Mouse (Mus musculus): Measurements from ENCODE around the gene Bach1. TPM values are rescaled to one million over a fixed set of nuclear protein-coding genes. Genes with fewer than 3 reads are reported as not detected.

Gene Bach1
- polyA plus RNA-seq, 1 experiment from 2014 or later = 19.0 TPM

DNA sequence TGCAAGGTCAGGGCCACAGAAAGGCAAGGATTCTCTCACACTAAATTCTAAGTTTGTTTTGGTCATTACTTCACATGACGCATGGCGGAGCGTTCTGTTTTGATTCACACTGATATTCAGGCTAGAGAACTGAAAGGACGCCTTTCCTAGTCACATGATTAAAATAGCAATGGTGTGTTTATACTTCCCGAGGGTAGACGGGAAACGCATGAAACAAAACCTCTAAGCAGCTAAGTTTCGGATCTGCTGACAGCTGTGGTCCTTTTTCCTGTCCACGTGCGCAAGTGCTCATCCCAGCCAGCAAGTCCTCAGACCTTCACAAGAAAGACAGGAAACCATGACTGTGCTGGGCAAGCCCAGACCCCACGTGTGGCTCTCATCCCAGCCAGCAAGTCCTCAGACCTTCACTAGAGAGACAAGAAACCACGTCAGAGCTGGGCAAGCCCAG, 37.7 kb upstream of the Bach1 start:
- 70% methylated on average over 12 of the region's 12 CpGs for WGBS
- Histone ChIP-seq H3K4me3 (ENCODE audit: low read depth, low read length) (no peak overlapping the region), H3K27me3 (ENCODE audit: control insufficient read depth, insufficient read depth, low read length) (no peaks in the 10 kb centered on the region), H3K4me2 (ENCODE audit: low read depth, low read length) (no peak overlapping the region; the same call in 1 of the 2 replicates), H3K9me3 (replicated peaks; ENCODE audit: control insufficient read depth, low read length) (no peaks in the 10 kb centered on the region), H3K4me1 (ENCODE audit: control insufficient read depth, insufficient read depth, low read length) (no peaks in the 10 kb centered on the region), H3K36me3 (replicated peaks; ENCODE audit: control insufficient read depth, insufficient read depth, low read depth, low read length) (no peaks in the 10 kb centered on the region), H3K27ac (replicated peaks; ENCODE audit: low read depth, low read length) (no peak overlapping the region), H3K9ac (replicated peaks; ENCODE audit: low read length) (no peak overlapping the region)
- DNase-seq (ENCODE audit: low spot score) (no peak), ATAC-seq (replicated peaks; ENCODE audit: insufficient number of reproducible peaks, low FRiP score, low TSS enrichment, low read depth) (no peak)

GRCm38 (mm10) chr16:87661636-87662035, 37.1 kb upstream of the Bach1 start:
- ATAC-seq (replicated peaks; ENCODE audit: insufficient number of reproducible peaks, low FRiP score, low TSS enrichment, low read depth) = no peak
- no peak for DNase-seq (ENCODE audit: low spot score)
- no peaks in the 10 kb centered on the region for H3K36me3 ChIP-seq (replicated peaks; ENCODE audit: control insufficient read depth, insufficient read depth, low read depth, low read length)
- no peak overlapping the region for H3K9ac ChIP-seq (replicated peaks; ENCODE audit: low read length)
- no peak overlapping the region for H3K4me2 ChIP-seq (ENCODE audit: low read depth, low read length)
- 90% methylated on average over 8 of the region's 8 CpGs for WGBS
- no peak overlapping the region for H3K27ac ChIP-seq (replicated peaks; ENCODE audit: low read depth, low read length)
- H3K27me3 ChIP-seq (ENCODE audit: control insufficient read depth, insufficient read depth, low read length) = no peaks in the 10 kb centered on the region
- no peaks in the 10 kb centered on the region for H3K9me3 ChIP-seq (replicated peaks; ENCODE audit: control insufficient read depth, low read length)
- no peak overlapping the region for H3K4me3 ChIP-seq (ENCODE audit: low read depth, low read length)
- no peaks in the 10 kb centered on the region for H3K4me1 ChIP-seq (ENCODE audit: control insufficient read depth, insufficient read depth, low read length)

- ATAC-seq (replicated peaks; ENCODE audit: insufficient number of reproducible peaks, low FRiP score, low TSS enrichment, low read depth) = no peak
These were observed 36.2 kb upstream of the Bach1 start for GRCm38 (mm10) chr16:87662528-87662927.

DNA sequence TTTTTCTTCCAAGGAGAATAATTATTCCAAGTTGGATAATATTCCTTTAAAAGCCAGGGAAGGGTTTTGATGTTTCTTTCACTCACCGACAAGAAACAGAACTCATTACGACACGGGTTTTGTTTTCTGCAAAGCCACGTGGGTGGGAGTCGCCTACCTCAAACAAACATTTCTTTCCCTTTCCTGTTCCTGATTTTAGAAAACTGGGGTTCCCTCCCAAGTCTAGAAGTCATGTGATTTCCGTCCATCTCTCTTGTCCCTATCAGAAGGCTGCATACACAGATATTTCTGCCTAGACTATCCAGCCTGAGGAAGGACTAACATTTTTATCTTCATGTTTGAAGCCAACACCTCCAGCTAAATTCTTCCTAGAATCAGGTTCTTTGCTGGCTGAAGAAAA, 34.9 kb upstream of the Bach1 start:
- no peaks in the 10 kb centered on the region for H3K4me1 ChIP-seq (ENCODE audit: control insufficient read depth, insufficient read depth, low read length)
- ATAC-seq (replicated peaks; ENCODE audit: insufficient number of reproducible peaks, low FRiP score, low TSS enrichment, low read depth) = no peak
- H3K4me2 ChIP-seq (ENCODE audit: low read depth, low read length) = no peak overlapping the region
- H3K9ac ChIP-seq (replicated peaks; ENCODE audit: low read length) = no peak overlapping the region
- no peak overlapping the region for H3K4me3 ChIP-seq (ENCODE audit: low read depth, low read length)
- H3K36me3 ChIP-seq (replicated peaks; ENCODE audit: control insufficient read depth, insufficient read depth, low read depth, low read length) = no peaks in the 10 kb centered on the region
- WGBS = 81% methylated on average over 6 of the region's 6 CpGs
- no peaks in the 10 kb centered on the region for H3K9me3 ChIP-seq (replicated peaks; ENCODE audit: control insufficient read depth, low read length)
- H3K27ac ChIP-seq (replicated peaks; ENCODE audit: low read depth, low read length) = no peak overlapping the region
- H3K27me3 ChIP-seq (ENCODE audit: control insufficient read depth, insufficient read depth, low read length) = no peaks in the 10 kb centered on the region
- DNase-seq (ENCODE audit: low spot score) = no peak

More at GRCm38 (mm10) chr16:87662528-87662927, 36.2 kb upstream of the Bach1 start:
- DNase-seq (ENCODE audit: low spot score) = no peak
- Histone ChIP-seq H3K27me3 (ENCODE audit: control insufficient read depth, insufficient read depth, low read length) (no peaks in the 10 kb centered on the region), H3K9me3 (replicated peaks; ENCODE audit: control insufficient read depth, low read length) (no peaks in the 10 kb centered on the region), H3K27ac (replicated peaks; ENCODE audit: low read depth, low read length) (no peak overlapping the region), H3K4me1 (ENCODE audit: control insufficient read depth, insufficient read depth, low read length) (no peaks in the 10 kb centered on the region), H3K4me3 (ENCODE audit: low read depth, low read length) (no peak overlapping the region), H3K36me3 (replicated peaks; ENCODE audit: control insufficient read depth, insufficient read depth, low read depth, low read length) (no peaks in the 10 kb centered on the region), H3K4me2 (ENCODE audit: low read depth, low read length) (no peak overlapping the region), H3K9ac (replicated peaks; ENCODE audit: low read length) (no peak overlapping the region)
- 94% methylated on average over 2 of the region's 2 CpGs for WGBS

GRCm38 (mm10) chr16:87665246-87665645, 33.5 kb upstream of the Bach1 start:
- no peaks in the 10 kb centered on the region for H3K9me3 ChIP-seq (replicated peaks; ENCODE audit: control insufficient read depth, low read length)
- no peak overlapping the region for H3K27ac ChIP-seq (replicated peaks; ENCODE audit: low read depth, low read length)

GRCm38 (mm10) chr16:87665752-87666619, 32.8 kb upstream of the Bach1 start:
- H3K9ac ChIP-seq (replicated peaks; ENCODE audit: low read length) = no peak overlapping the region
- WGBS = 86% methylated on average over 18 of the region's 19 CpGs
- no peak overlapping the region for H3K4me3 ChIP-seq (ENCODE audit: low read depth, low read length)
- H3K27me3 ChIP-seq (ENCODE audit: control insufficient read depth, insufficient read depth, low read length) = no peaks in the 10 kb centered on the region
- H3K4me1 ChIP-seq (ENCODE audit: control insufficient read depth, insufficient read depth, low read length) = no peaks in the 10 kb centered on the region
- ATAC-seq (replicated peaks; ENCODE audit: insufficient number of reproducible peaks, low FRiP score, low TSS enrichment, low read depth) (no peak), DNase-seq (ENCODE audit: low spot score) (no peak)
- no peak overlapping the region for H3K27ac ChIP-seq (replicated peaks; ENCODE audit: low read depth, low read length)
- H3K36me3 ChIP-seq (replicated peaks; ENCODE audit: control insufficient read depth, insufficient read depth, low read depth, low read length) = no peaks in the 10 kb centered on the region
- no peak overlapping the region for H3K4me2 ChIP-seq (ENCODE audit: low read depth, low read length)
- H3K9me3 ChIP-seq (replicated peaks; ENCODE audit: control insufficient read depth, low read length) = no peaks in the 10 kb centered on the region

More at GRCm38 (mm10) chr16:87665246-87665645, 33.5 kb upstream of the Bach1 start:
- Histone ChIP-seq H3K4me3 (ENCODE audit: low read depth, low read length) (no peak overlapping the region), H3K27me3 (ENCODE audit: control insufficient read depth, insufficient read depth, low read length) (no peaks in the 10 kb centered on the region), H3K4me2 (ENCODE audit: low read depth, low read length) (no peak overlapping the region), H3K4me1 (ENCODE audit: control insufficient read depth, insufficient read depth, low read length) (no peaks in the 10 kb centered on the region), H3K9ac (replicated peaks; ENCODE audit: low read length) (no peak overlapping the region), H3K36me3 (replicated peaks; ENCODE audit: control insufficient read depth, insufficient read depth, low read depth, low read length) (no peaks in the 10 kb centered on the region)
- 76% methylated on average over 9 of the region's 9 CpGs for whole genome bisulfite sequencing
- no peak for ATAC-seq (replicated peaks; ENCODE audit: insufficient number of reproducible peaks, low FRiP score, low TSS enrichment, low read depth)
- no peak for DNase-seq (ENCODE audit: low spot score)

DNA sequence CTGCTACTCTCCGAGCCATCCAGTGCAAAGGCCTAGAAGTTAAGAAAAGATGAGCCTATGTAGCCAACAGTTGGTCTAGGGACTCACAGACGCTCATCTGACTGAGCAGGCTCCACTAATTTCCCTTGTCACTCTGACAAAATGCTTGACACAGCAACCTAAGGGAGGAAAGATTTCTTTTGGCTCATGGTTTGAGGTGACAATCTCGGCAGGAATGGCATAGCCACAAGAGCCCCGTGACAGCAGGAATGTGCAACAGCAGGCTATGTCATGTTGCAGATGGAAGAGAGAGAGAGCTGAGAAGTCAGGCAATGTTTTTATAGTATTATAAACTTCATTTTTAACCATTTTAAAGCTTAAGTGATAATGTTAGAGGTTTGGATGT, 32.1 kb upstream of the Bach1 start:
- Histone ChIP-seq H3K4me3 (ENCODE audit: low read depth, low read length) (no peak overlapping the region), H3K27me3 (ENCODE audit: control insufficient read depth, insufficient read depth, low read length) (no peaks in the 10 kb centered on the region), H3K9me3 (replicated peaks; ENCODE audit: control insufficient read depth, low read length) (no peaks in the 10 kb centered on the region), H3K4me2 (ENCODE audit: low read depth, low read length) (no peak overlapping the region), H3K27ac (replicated peaks; ENCODE audit: low read depth, low read length) (no peak overlapping the region), H3K36me3 (replicated peaks; ENCODE audit: control insufficient read depth, insufficient read depth, low read depth, low read length) (no peaks in the 10 kb centered on the region), H3K9ac (replicated peaks; ENCODE audit: low read length) (no peak overlapping the region), H3K4me1 (ENCODE audit: control insufficient read depth, insufficient read depth, low read length) (no peaks in the 10 kb centered on the region)
- ATAC-seq (replicated peaks; ENCODE audit: insufficient number of reproducible peaks, low FRiP score, low TSS enrichment, low read depth) = no peak
- DNase-seq (ENCODE audit: low spot score) = no peak
- 85% methylated on average over 4 of the region's 4 CpGs for WGBS

- Histone ChIP-seq H3K27me3 (ENCODE audit: control insufficient read depth, insufficient read depth, low read length) (no peaks in the 10 kb centered on the region), H3K4me2 (ENCODE audit: low read depth, low read length) (no peak overlapping the region), H3K27ac (replicated peaks; ENCODE audit: low read depth, low read length) (no peak overlapping the region), H3K9me3 (replicated peaks; ENCODE audit: control insufficient read depth, low read length) (no peaks in the 10 kb centered on the region), H3K4me1 (ENCODE audit: control insufficient read depth, insufficient read depth, low read length) (no peaks in the 10 kb centered on the region), H3K36me3 (replicated peaks; ENCODE audit: control insufficient read depth, insufficient read depth, low read depth, low read length) (no peaks in the 10 kb centered on the region), H3K4me3 (ENCODE audit: low read depth, low read length) (no peak overlapping the region), H3K9ac (replicated peaks; ENCODE audit: low read length) (no peak overlapping the region)
- ATAC-seq (replicated peaks; ENCODE audit: insufficient number of reproducible peaks, low FRiP score, low TSS enrichment, low read depth) (no peak), DNase-seq (ENCODE audit: low spot score) (no peak)
- WGBS = 85% methylated on average over 6 of the region's 6 CpGs
These were observed 30.7 kb upstream of the Bach1 start for GRCm38 (mm10) chr16:87668002-87668401.
